Mouse (Mus musculus) cortical plate, adult 2 months (tissue): ENCODE results near the gene Rab3ip. TPM values are rescaled to one million over a fixed set of nuclear protein-coding genes. Genes with fewer than 3 reads are reported as not detected.

Source experiments
- H3K27ac ChIP-seq: fragments of 200-500 bp; 2 replicates; pipeline ENCODE4 v1.5.1; 2012; ENCODE audit warnings: low read length, control low read depth, inconsistent platforms; ENCODE audit not compliant: insufficient read depth
- H3K4me1 ChIP-seq: fragments of 200-500 bp; 2 replicates; pipeline ENCODE4 v1.6.1; 2011; ENCODE audit warnings: low read length; ENCODE audit not compliant: control insufficient read depth, insufficient read depth
- H3K4me3 ChIP-seq: fragments of 200-500 bp; 2 replicates; pipeline ENCODE4 v1.5.1; 2011; ENCODE audit warnings: mild to moderate bottlenecking, low read length, control low read depth; ENCODE audit not compliant: insufficient read depth
- CTCF ChIP-seq: fragments of 200-500 bp; IDR thresholded peaks from 2 replicates; pipeline ENCODE4 v1.5.1; 2011; ENCODE audit warnings: mild to moderate bottlenecking, control low read depth, low read length; ENCODE audit not compliant: insufficient read depth; ENCODE audit errors: extremely low read depth
- POLR2A ChIP-seq: fragments of 200-500 bp; IDR thresholded peaks from 2 replicates; pipeline ENCODE4 v1.6.1; 2011; ENCODE audit warnings: mild to moderate bottlenecking, low read length, control low read depth; ENCODE audit not compliant: insufficient read depth; ENCODE audit errors: extremely low read depth
- polyA plus RNA-seq: library from polyadenylated mRNA; depleted of rRNA; stranded (reverse); fragments of >200 nt; gene quantifications from 2 replicates; pipeline ENCODE4 v1.2.3, GENCODE M21; 2012

The Rab3ip gene
- polyA plus RNA-seq, 1 experiment, result 36.1 TPM

DNA sequence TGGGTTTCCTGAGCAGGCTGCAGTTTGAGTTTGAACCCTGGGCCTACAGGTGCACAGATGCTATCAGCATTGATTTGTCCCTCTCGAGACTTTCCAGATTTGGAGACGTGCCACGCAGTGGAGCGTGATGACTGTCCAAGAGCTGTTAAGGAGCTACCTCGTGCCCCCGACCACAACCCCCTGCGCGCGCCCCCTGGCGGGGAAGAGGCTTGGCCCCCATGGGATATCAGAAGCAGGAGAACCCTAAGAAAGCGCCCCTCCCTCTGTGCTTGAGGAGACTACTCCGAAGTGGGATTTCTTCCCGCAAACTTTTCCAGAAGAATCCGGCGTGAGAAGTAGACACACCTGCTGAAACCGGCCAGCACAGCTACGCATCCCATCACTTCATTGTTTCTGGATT lies 12.2 kb upstream of the Rab3ip start:
- no peak for TF ChIP-seq CTCF

GRCm38 (mm10) chr10:116962152-116962551 lies 11.6 kb upstream of the Rab3ip start:
- H3K4me3 ChIP-seq, result no peak overlapping the region
- no peak for TF ChIP-seq POLR2A
- TF ChIP-seq CTCF, result no peak
- 0 out of 2 replicates have a peak, but pooled peaks cover 1% of the 10 kb centered on the region for H3K4me1 ChIP-seq
- H3K27ac ChIP-seq, result no peak overlapping the region

More for the DNA sequence above, 12.2 kb upstream of the Rab3ip start:
- Histone ChIP-seq H3K27ac (no peak overlapping the region), H3K4me3 (no peak overlapping the region), H3K4me1 (no peaks in the 10 kb centered on the region)

- Histone ChIP-seq H3K27ac (no peak overlapping the region), H3K4me1 (peaks cover 4% of the 10 kb centered on the region), H3K4me3 (no peak overlapping the region)
- TF ChIP-seq POLR2A (no peak), CTCF (no peak)
Observed at GRCm38 (mm10) chr10:116957867-116958551, 7.4 kb upstream of the Rab3ip start.

DNA sequence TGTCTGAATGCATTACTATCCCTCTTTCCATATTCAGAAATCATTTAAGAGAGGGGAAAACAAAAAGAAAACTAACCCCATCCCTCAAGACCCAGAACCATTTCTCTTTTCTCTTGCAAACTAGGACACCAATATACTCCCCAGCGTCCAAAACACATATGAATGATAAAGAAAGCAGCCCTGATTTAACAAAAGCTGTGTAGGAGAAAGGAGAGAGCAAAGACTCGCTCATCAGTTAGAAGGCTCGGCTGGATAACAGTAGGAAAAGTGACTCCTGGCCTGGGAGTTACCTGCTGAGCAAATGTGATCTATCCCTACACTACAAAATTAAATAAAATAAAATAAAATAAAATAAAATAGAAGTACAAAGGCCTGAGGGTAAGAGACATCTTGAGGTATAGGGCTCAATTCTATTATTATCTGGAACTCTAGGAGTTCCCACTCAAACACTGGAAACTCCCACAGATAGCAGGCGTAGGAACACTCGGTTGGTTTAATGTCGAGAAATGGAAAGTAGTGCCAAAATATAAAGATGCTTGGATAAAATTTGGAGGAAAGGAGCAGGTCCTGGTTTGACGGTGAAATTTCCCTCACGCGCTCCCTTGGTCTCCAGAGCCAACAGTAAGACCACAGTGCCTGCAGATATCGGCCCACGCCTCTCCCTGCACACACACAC lies 6.1 kb upstream of the Rab3ip start:
- no peak for TF ChIP-seq POLR2A
- no peak for TF ChIP-seq CTCF
- no peak overlapping the region for H3K27ac ChIP-seq

DNA sequence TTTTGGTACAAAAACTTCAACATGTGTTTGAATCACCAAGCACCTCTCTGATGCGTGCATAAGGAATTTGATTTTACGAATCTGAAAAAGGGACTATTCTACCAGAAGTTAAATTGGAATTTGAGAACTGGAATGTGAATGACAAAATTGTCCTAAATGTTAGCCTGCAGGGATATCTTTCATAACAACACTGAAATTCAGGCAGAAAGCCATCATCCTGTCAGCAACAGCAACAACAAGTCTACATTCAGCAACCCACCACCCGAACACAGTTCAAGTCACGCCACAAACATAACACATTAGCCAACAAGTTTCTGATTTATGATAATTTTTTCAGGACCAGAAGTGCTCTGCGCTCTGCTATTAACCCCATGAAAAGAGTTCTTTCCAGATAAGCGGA lies 4.6 kb upstream of the Rab3ip start:
- Histone ChIP-seq H3K4me3 (no peak overlapping the region), H3K4me1 (peaks cover 4% of the 10 kb centered on the region), H3K27ac (no peak overlapping the region)
- TF ChIP-seq POLR2A, result no peak

More for the DNA sequence above, 6.1 kb upstream of the Rab3ip start:
- Histone ChIP-seq H3K4me1 (peaks cover 4% of the 10 kb centered on the region), H3K4me3 (no peak overlapping the region)

DNA sequence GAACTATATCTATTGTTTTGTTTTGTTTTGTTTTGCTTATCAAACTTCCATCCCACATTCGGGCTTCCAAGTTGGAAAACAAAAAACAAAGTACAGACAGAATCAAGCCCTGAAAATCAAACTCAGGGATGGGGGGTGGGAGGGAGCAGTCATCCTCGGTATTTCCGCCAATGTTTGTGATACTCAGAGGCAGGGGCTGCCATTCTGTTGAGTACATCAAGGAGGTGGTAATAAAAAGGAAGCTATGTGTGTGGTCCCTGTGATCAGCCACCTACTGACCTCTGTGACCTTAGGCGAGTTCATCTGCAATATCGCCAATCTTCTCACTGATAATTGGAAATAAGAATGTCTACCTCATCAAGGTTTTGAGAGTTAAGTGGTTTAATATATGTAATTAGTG lies 317 bp upstream of the Rab3ip start:
- TF ChIP-seq POLR2A (no peak), CTCF (no peak)
- Histone ChIP-seq H3K4me3 (peak overlapping the region; percentile 75), H3K27ac (no peak overlapping the region; the same call in 1 of the 2 replicates), H3K4me1 (no peaks in the 10 kb centered on the region; the same call in 1 of the 2 replicates)

- H3K4me3 ChIP-seq, result peak overlapping the region; percentile 75
- TF ChIP-seq CTCF (no peak), POLR2A (no peak)
- peak overlapping the region; percentile 88; the same call in 1 of the 2 replicates for H3K27ac ChIP-seq
- no peaks in the 10 kb centered on the region; the same call in 1 of the 2 replicates for H3K4me1 ChIP-seq
Observed at GRCm38 (mm10) chr10:116949111-116950008, 1.2 kb downstream of the Rab3ip start.

- Histone ChIP-seq H3K27ac (no peak overlapping the region), H3K4me3 (no peak overlapping the region; the same call in 1 of the 2 replicates), H3K4me1 (no peaks in the 10 kb centered on the region; the same call in 1 of the 2 replicates)
- TF ChIP-seq POLR2A (no peak), CTCF (no peak)
Observed at GRCm38 (mm10) chr10:116948414-116948813, 2.2 kb downstream of the Rab3ip start.

GRCm38 (mm10) chr10:116944940-116945339 lies 5.6 kb downstream of the Rab3ip start:
- no peak for TF ChIP-seq CTCF
- TF ChIP-seq POLR2A, result no peak
- Histone ChIP-seq H3K4me3 (no peak overlapping the region), H3K27ac (no peak overlapping the region), H3K4me1 (no peaks in the 10 kb centered on the region; the same call in 1 of the 2 replicates)

GRCm38 (mm10) chr10:116944144-116944543 lies 6.4 kb downstream of the Rab3ip start:
- Histone ChIP-seq H3K4me3 (no peak overlapping the region), H3K4me1 (no peaks in the 10 kb centered on the region; the same call in 1 of the 2 replicates), H3K27ac (no peak overlapping the region)
- TF ChIP-seq CTCF (0 out of 2 replicates have a peak, but pooled peaks have one; percentile 8), POLR2A (no peak)
